Mouse (Mus musculus) cerebellum, postnatal 4 days (tissue): ENCODE data around the gene Phldb2.

Experiments used
- DNase-seq, 2 experiments: peaks; one replicate each; pipeline ENCODE4 v3.0.0; 2022; ENCODE audit warnings: low spot score in 2 of 2, mixed read lengths in 1 of 2

The Phldb2 gene

GRCm38 (mm10) chr16:45953394-45953793 lies at the start of gene Phldb2:
Gene Phldb2 (minus strand): TSS chr16:45953598.
- no peak for DNase-seq

DNA sequence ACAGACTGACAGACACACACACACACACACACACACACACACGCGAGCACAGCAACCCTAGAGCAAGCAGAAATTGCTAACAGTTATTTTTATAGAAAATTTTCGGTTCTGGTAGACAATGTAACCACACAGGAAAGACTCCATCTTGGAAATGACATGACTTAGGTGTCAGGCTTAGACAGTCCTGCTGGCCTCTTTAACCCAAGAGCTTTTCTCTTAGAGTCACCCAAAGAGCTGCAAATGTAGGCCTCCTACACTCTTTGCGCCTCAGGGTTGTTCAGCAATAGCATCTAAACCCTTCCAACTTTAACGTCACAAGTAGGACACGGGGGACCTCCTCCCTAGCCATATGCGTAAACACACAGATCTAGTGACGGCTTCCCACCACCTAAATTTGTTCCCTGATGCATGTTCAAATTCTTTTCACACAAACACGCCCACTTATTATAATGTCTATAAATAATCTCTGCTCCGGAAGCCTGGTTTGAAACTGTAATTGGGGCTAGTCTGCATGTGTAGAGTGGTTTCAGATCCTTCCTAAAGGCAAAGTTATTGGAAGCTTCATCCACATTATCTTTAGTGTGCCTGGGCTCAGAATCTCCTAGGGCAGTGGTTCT lies 48.3 kb upstream of the Phldb2 start:
- no peak for DNase-seq

- no peak for DNase-seq
Observed at GRCm38 (mm10) chr16:46000976-46001375, 47.6 kb upstream of the Phldb2 start.

DNA sequence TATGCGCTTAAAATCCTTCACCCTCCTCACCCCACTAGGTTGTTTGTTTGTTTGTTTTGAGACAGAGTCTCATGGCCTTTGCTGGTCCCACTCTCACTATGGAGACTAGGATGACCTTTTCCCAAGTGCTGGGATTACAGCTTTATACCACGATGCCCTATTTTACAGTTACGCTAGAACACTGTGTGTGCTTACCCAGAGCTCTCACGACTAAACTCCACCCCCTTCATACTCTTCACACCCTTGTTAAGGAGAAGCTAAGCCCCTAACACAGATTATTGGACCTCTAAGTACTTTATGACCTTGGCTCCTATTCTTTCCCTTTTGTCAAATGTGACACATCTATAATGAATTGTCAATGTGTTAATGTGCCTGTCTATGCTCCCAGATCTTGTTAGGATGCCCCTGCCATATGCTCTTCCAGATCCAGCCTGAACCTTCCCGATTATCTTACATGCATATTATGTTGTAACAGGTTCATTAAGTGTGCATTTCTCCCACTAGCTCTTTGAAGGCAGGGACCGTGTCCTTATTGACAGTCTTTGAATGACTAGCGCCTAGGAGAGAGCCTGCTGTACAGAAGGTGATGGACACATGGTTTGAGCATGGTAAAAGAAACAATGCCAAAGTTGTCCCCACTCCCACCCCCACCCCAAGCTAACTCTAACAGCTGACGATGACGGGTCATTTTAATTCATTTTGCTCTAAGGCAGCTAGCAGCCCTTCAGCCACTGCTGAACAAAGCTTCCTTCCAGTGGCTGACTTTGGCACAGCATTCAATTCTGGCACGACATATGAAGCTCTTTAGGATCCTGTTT lies 46.2 kb upstream of the Phldb2 start:
- no peak for DNase-seq

DNA sequence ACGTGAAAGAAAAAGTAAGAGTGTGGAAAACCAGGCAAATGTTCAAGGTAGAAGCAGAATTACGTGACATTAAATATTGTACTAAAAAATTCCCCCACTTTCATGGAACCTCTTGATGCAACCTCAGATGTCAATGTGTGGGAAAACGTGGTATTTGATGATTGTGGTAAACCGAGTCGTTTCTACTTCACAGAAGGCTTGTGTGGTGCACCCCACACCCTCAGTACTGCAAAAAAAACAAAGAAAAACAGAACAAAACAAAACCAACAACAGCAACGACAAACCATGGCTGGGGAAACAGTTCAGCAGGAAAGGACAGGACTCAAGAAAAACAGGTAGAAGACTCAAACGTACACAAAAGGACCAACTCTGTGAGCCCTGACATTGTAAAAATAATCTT lies 44.8 kb upstream of the Phldb2 start:
- DNase-seq, result no peak

GRCm38 (mm10) chr16:45990901-45991676 lies 37.7 kb upstream of the Phldb2 start:
- no peak for DNase-seq

DNA sequence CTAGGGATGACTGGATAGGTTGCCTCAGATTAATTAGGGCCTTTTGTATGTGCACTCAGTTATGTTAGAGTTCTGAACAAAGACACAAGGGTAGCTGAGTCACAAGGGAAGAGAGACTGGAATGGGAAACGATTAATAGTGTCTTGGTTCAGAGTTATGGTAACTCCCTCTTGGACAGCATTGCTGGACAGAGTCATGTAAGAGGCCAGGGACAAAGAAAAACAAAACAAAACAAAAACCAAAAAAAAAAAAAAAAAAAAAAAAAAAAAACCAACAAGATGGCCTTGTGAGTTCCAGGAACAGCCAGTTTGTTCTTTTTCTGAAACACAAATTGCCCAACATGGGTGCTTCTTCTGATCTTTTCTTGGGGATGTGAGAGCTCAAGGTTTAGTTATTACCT lies 32.8 kb upstream of the Phldb2 start:
- no peak for DNase-seq

- no peak for DNase-seq
Observed at GRCm38 (mm10) chr16:45984610-45985606, 31.5 kb upstream of the Phldb2 start.

- DNase-seq, result no peak
Observed at GRCm38 (mm10) chr16:45976251-45976650, 22.9 kb upstream of the Phldb2 start.

DNA sequence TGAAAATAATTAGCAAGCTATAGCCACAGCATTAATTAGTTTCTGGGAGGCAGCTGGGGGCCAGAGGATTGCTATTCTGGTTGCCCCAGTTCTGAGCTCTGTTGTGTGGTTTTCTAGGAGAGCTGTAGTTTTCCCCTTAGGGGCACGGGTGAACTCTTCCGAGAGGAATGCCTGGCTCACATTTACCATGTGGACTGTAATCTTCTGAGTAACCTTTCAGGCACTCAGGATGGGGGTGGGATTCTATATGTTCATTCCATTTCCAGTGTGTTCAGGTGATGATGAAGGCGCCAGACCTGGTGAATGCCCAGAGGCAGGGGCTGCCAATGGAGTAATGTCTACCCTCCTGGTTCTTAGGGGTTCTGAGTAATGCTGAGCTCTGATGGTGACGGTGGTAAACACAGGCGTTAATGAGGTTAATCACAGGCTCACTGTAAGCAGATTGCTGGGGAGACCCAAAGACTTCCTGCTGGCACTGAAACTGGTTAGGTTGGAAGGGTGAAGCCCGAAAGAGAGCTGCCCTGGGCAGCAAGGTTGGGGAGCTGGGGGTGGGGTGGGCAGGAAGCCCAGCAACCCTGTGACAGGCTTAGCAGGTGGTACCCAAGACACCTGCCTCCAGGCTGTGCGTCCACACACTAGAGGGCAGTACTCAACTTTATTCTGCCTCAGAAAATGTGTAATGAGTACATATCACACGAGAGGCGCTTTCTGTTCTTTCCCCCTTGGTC lies 20.7 kb upstream of the Phldb2 start:
- no peak for DNase-seq

DNA sequence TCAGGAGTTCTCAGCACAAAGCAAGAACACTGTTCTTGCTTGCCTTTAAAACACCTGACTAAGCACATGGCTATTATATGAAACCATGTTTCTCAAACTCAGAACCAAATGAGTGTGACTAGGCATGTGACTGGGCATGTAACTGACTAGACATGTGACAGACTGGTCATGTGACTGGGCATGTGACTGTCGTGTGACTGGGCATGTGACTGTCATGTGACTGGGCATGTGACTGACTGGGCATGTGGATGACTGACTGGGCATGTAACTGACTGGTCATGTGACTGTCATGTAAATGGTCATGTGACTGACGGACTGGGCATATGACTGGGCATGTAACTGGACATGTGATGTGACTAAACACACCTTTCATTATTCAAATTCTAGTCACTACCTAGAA lies 16.8 kb upstream of the Phldb2 start:
- no peak for DNase-seq

DNA sequence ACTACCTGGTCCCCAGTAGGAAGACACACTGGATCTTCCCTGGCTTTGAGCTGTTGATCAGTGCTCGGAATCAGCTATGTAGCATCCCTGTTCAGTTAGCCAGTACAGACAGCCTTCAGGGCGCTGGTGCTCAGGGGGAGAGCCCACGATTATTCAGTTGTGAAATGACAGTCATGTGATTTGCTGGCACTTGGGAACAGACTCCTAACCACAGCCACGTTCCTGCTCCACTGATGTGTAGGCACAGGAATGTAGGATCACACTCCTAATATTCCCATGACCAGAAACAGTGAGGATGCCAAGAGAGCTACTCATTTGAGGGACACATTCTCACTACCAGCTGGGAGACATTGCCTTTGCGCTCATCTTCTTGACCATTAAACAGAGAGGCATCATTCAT lies 15.3 kb upstream of the Phldb2 start:
- DNase-seq, result no peak

GRCm38 (mm10) chr16:45967471-45967870 lies 14.1 kb upstream of the Phldb2 start:
- peak; percentile 66 to 72 for DNase-seq

DNA sequence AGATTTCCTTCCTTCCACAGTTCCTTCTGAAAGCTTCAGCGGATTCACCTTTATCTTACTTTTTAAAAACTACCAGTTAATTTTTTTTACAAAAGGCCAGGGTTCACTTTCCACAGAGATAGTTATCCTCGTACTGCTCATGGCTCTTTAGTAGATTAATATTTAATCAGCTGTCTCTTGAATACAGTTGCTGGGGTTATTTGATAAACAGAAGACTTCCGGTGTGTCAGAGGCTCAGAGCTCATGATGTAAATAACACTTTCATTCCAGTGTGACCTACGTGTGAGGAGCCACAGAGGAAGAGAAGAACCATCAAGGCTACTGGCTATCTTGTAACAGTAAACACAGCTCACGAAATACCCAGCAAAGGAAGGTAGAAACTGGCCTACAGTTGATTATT lies 13.2 kb upstream of the Phldb2 start:
- DNase-seq, result no peak

DNA sequence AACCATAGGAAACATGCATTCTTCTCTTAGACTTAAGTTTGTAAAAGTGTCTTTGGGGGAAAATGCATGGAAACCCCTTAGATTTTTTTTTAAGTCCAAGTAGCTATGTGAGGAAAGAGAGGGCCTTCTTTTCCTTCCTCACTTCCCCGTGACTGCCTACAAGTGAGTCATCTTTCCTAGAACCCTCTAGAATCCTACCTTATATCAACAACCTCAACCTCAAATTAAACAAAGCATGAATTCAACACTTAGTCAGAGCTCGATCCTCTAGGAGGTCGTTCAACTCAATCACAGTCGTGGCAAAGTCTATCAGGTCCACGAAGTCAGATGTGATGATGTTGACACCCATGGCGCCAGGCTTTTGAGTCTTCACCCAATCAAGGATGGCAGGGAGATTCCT lies 11.4 kb upstream of the Phldb2 start:
- no peak for DNase-seq

DNA sequence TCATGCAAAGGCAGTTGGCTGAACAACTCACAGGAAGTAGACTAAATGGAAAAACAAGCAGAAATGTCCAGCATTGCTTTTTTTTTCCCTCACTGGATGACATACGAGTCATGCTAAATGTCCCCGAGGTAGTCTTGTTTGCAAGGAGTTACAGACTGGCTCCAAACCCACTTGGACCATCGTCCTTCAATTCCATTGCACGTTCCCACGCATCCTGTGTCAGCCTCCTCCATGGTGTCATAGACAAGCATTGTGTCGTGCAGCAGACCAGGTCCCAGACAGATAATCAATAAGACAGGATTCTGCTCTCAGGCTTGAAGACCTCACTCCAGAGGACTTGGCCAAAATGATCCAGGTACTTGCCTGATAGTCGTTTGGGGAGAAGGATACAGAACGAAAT lies 10.4 kb upstream of the Phldb2 start:
- DNase-seq, result no peak

DNA sequence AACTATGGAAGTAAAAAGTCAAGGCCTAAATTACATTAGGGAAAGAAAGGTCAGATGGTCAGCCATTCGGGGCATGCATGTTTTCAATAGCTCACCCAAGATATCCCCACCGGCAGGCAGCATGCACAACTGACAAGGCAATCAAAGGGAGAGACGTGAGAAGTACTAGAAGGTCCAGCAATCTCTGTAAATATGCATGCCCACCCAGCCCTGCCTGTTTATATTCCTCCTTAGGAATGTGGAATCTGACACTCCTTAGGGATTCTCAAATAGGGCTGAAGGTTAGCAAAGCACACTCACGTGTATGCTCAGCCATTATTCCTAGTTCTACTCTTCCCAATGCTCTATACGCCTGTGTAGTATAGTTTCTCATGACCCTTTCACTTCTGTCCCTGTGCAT lies 9.7 kb upstream of the Phldb2 start:
- no peak for DNase-seq

GRCm38 (mm10) chr16:45960978-45961377 lies 7.6 kb upstream of the Phldb2 start:
- DNase-seq, result no peak

GRCm38 (mm10) chr16:45956390-45956950 lies 3.1 kb upstream of the Phldb2 start:
- no peak for DNase-seq

DNA sequence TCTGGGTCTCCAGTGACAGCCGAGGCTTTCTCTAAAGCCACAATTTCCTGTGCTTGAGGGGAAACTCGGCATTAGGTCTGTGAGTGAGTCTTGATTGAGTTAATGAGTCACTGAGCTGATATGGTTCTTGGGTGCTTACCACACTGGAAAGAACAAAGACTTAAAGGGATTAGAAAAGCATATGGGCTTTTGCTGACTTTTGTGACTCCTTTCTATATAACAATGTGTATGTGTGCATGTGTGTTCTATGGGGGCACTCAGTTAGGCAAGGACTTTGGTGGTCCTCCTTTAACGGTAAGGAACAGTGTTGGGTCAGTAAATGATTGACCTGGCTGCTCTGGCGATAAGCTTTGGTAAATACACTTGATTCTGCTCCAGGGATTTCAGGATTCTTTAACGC lies 897 bp downstream of the Phldb2 start:
- no peak for DNase-seq
